In the genomic region with DNA sequence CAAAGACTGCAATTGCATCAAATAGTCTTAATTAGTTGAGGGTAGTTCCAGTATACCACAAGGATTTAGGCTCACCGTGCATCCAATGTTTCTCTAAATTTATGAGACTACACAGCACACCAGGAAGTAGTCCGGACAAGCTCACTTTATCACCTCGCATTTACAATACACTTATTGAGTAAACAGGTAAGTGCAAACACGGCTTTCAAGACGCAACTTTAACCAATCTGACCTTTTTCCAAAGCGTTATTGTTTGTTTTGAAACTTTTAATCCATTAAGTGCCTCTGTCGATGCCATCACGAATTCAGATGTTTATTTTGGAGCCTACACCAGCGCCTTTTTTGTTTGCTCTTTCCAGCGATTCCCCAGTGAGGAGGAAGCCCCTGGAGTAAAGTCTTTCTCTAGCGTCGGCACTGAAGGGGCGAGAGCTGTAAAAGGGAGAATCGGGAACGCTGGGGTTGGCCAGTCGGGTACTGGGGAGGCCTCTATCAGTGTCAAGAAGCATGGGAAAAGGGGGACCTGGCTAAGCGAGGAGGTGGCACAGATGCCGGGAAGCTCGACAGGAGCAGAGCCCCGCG, we compare ENCODE assay signal across 8 mouse cellular contexts. TPM values are rescaled to one million over a fixed set of nuclear protein-coding genes. Genes with fewer than 3 reads are reported as not detected.
DNase-seq lines count a peak whose midpoint lies in the region; ATAC-seq and TF ChIP-seq lines count a peak whose summit lies in the region.

No protein-coding gene starts in this region.

- WGBS in kidney, adult 2 months, result 3% methylated on average over 21 of the region's 21 CpGs
- 1% methylated on average over 21 of the region's 21 CpGs for WGBS in hindbrain, embryonic 15.5 days
- WGBS in midbrain, embryonic 16.5 days, result 2% methylated on average over 21 of the region's 21 CpGs

- DNase-seq in kidney, adult 2 months, result no peak
- no peak for DNase-seq in kidney, postnatal 4 days
- DNase-seq in Patski (ENCODE audit: low read depth, low spot score), result no peak
- DNase-seq in embryo, embryonic 10 days (ENCODE audit: low spot score), result no peak
- DNase-seq in thymus, postnatal 25 days, result no peak

- peak overlapping the region; percentile 93 for H3K4me3 ChIP-seq in kidney, adult 2 months (ENCODE audit: insufficient read depth, low read depth, low read length)
- H3K4me3 ChIP-seq in hindbrain, embryonic 15.5 days, result peak overlapping the region; percentile 64
- H3K4me3 ChIP-seq in midbrain, embryonic 16.5 days (ENCODE audit: low read depth, low read length), result peak overlapping the region; percentile 67

- POLR2A ChIA-PET in Patski (lab: Charles Lee), result interaction anchor here (2.0 kb wide), 1 partner anchor 35 kb away, joined by 6 read pairs; no protein-coding TSS in a partner anchor

- peak overlapping the region; percentile 52 for H3K27ac ChIP-seq in kidney, adult 2 months (ENCODE audit: insufficient read depth, low read depth, low read length)
- H3K27ac ChIP-seq in hindbrain, embryonic 15.5 days (replicated peaks), result peak overlapping the region; percentile 90
- H3K27ac ChIP-seq in midbrain, embryonic 16.5 days (ENCODE audit: low read length), result peak overlapping the region; percentile 89

- H3K9me3 ChIP-seq in hindbrain, embryonic 15.5 days, result no peaks in the 10 kb centered on the region
- no peaks in the 10 kb centered on the region for H3K9me3 ChIP-seq in midbrain, embryonic 16.5 days (replicated peaks; ENCODE audit: control insufficient read depth, low read length, poor library complexity, severe bottlenecking)

- no peak for TF ChIP-seq CTCF in kidney, adult 2 months (conservative IDR thresholded peaks at IDR 0.05; ENCODE audit: insufficient read depth, insufficient read length, low read depth, low read length)
- TF ChIP-seq CTCF in Patski (IDR thresholded peaks at IDR 0.05), result no peak

- TF ChIP-seq POLR2A in kidney, adult 2 months (IDR thresholded peaks at IDR 0.05; ENCODE audit: low read depth, low read length), result no peak

- CTCF ChIA-PET in Patski (lab: Charles Lee), result interaction anchor here (1.3 to 2.4 kb wide), 2 partner anchors 15 to 23 kb away, joined by 3 to 8 read pairs; no protein-coding TSS in a partner anchor

- ATAC-seq in Patski, result peak; percentile 22
- ATAC-seq in hindbrain, embryonic 15.5 days (ENCODE audit: low FRiP score, low read depth), result no peak; the same call in 1 of the 2 replicates
- no peak for ATAC-seq in midbrain, embryonic 16.5 days
- no peak for ATAC-seq in inflammation-experienced regulatory T-cells, adult 6 months

- H3K4me1 ChIP-seq in kidney, adult 2 months (ENCODE audit: control insufficient read depth, insufficient read depth, low read length), result peaks cover 10% of the 10 kb centered on the region
- H3K4me1 ChIP-seq in hindbrain, embryonic 15.5 days (replicated peaks), result peaks cover 36% of the 10 kb centered on the region
- H3K4me1 ChIP-seq in midbrain, embryonic 16.5 days (ENCODE audit: control insufficient read depth, insufficient read depth, low read length), result peaks cover 26% of the 10 kb centered on the region

- H3K36me3 ChIP-seq in kidney, adult 2 months (ENCODE audit: control insufficient read depth, insufficient read depth, low read length), result peaks cover 7% of the 10 kb centered on the region
- H3K36me3 ChIP-seq in hindbrain, embryonic 15.5 days, result peaks cover 34% of the 10 kb centered on the region
- H3K36me3 ChIP-seq in midbrain, embryonic 16.5 days (ENCODE audit: control insufficient read depth, insufficient read depth, low read length), result peaks cover 26% of the 10 kb centered on the region

- H3K4me2 ChIP-seq in hindbrain, embryonic 15.5 days, result peak overlapping the region; percentile 65
- peak overlapping the region; percentile 54 for H3K4me2 ChIP-seq in midbrain, embryonic 16.5 days (ENCODE audit: low read length)

- H3K9ac ChIP-seq in hindbrain, embryonic 15.5 days, result peak overlapping the region; percentile 82
- H3K9ac ChIP-seq in midbrain, embryonic 16.5 days (ENCODE audit: low read depth, low read length), result peak overlapping the region; percentile 88

- in situ Hi-C loops in Patski (cut with MboI; ENCODE audit: low pct_unique_long_range_greater_than_20kb), result no loop called here

- H3K27me3 ChIP-seq in kidney, adult 2 months (replicated peaks; ENCODE audit: control insufficient read depth, insufficient read depth, low read length), result no peaks in the 10 kb centered on the region
- no peaks in the 10 kb centered on the region for H3K27me3 ChIP-seq in Patski
- no peaks in the 10 kb centered on the region for H3K27me3 ChIP-seq in hindbrain, embryonic 15.5 days
- no peaks in the 10 kb centered on the region for H3K27me3 ChIP-seq in midbrain, embryonic 16.5 days (ENCODE audit: control insufficient read depth, insufficient read depth, low read depth, low read length)

RNA-seq across cellular contexts. Expression of a gene that starts 0.7 kb away (rescaled TPM):
- 1.7 and 1.8 TPM in 2 replicates for polyA plus RNA-seq in kidney, adult 2 months (2012; rRNA removed)
- polyA plus RNA-seq in Patski (2021), result 3.7 TPM
- polyA plus RNA-seq in hindbrain, embryonic 15.5 days (2015; fragmentation: Nextera tagmentation; extraction: Ambion mirVana), result 13.9 and 14.4 TPM in 2 replicates
- 14.0 and 15.8 TPM in 2 replicates for polyA plus RNA-seq in midbrain, embryonic 16.5 days (2015; fragmentation: Nextera tagmentation; extraction: Ambion mirVana)
- 1 to 10 TPM; 6.0 to 8.8 (median 7.1) TPM for polyA plus RNA-seq in inflammation-experienced regulatory T-cells, adult 6 months (2017; shearing (Covaris generic))

RNA-seq across cellular contexts. Expression of a gene that starts 36.5 kb away (rescaled TPM):
- 17.9 and 19.1 TPM in 2 replicates for polyA plus RNA-seq in kidney, adult 2 months (2012; rRNA removed)
- 39.0 TPM for polyA plus RNA-seq in Patski (2021)
- polyA plus RNA-seq in hindbrain, embryonic 15.5 days (2015; fragmentation: Nextera tagmentation; extraction: Ambion mirVana), result 24.0 and 26.1 TPM in 2 replicates
- polyA plus RNA-seq in midbrain, embryonic 16.5 days (2015; fragmentation: Nextera tagmentation; extraction: Ambion mirVana), result 24.2 and 25.5 TPM in 2 replicates
- 10 to 100 TPM; 15.0 to 27.5 (median 16.3) TPM for polyA plus RNA-seq in inflammation-experienced regulatory T-cells, adult 6 months (2017; shearing (Covaris generic))

RNA-seq across cellular contexts. Expression of a gene that starts 36.6 kb away (rescaled TPM):
- polyA plus RNA-seq in kidney, adult 2 months (2012; rRNA removed), result 1.2 and 1.6 TPM in 2 replicates
- polyA plus RNA-seq in Patski (2021), result 10.2 TPM
- polyA plus RNA-seq in hindbrain, embryonic 15.5 days (2015; fragmentation: Nextera tagmentation; extraction: Ambion mirVana), result 9.8 and 12.4 TPM in 2 replicates
- 10.1 and 11.4 TPM in 2 replicates for polyA plus RNA-seq in midbrain, embryonic 16.5 days (2015; fragmentation: Nextera tagmentation; extraction: Ambion mirVana)
- polyA plus RNA-seq in inflammation-experienced regulatory T-cells, adult 6 months (2017; shearing (Covaris generic)), result 10 to 100 TPM; 15.8 to 44.5 (median 19.1) TPM

RNA-seq across cellular contexts. Expression of a gene that starts 55.6 kb away (rescaled TPM):
- polyA plus RNA-seq in kidney, adult 2 months (2012; rRNA removed), result 2.3 and 3.3 TPM in 2 replicates
- 1.3 TPM for polyA plus RNA-seq in Patski (2021)
- polyA plus RNA-seq in hindbrain, embryonic 15.5 days (2015; fragmentation: Nextera tagmentation; extraction: Ambion mirVana), result 2.8 and 3.6 TPM in 2 replicates
- polyA plus RNA-seq in midbrain, embryonic 16.5 days (2015; fragmentation: Nextera tagmentation; extraction: Ambion mirVana), result 3.3 and 4.5 TPM in 2 replicates
- polyA plus RNA-seq in inflammation-experienced regulatory T-cells, adult 6 months (2017; shearing (Covaris generic)), result 10 to 100 TPM in 1 of 3 experiments, 1 to 10 TPM in 2; 5.1 to 13.6 (median 9.2) TPM
